Mouse (Mus musculus) bone marrow macrophage, adult 2 months (primary cell): Measurements from ENCODE around the gene Chek2.

Experiments used
- CTCF ChIP-seq: IDR thresholded peaks from 2 replicates; pipeline ENCODE4 v1.5.1; 2012; ENCODE audit warnings: low read depth, mild to moderate bottlenecking, low read length, moderate library complexity
- POLR2A ChIP-seq: IDR thresholded peaks from 2 replicates; pipeline ENCODE4 v1.6.1; 2012; ENCODE audit warnings: mild to moderate bottlenecking, low read depth, low read length, borderline replicate concordance

- TF ChIP-seq CTCF (no peak), POLR2A (no peak)
These were observed 13.2 kb downstream of the Chek2 start for GRCm38 (mm10) chr5:110852990-110853389.
